Mouse (Mus musculus) MEL (cell line): ENCODE data around the gene Trim58. TPM values are rescaled to one million over a fixed set of nuclear protein-coding genes. Genes with fewer than 3 reads are reported as not detected.

Experiments
- DNase-seq: peaks from one replicate; pipeline ENCODE4 v3.0.0; 2011; ENCODE audit warnings: low read depth, low spot score
- H3K27ac ChIP-seq: 2 replicates; pipeline ENCODE4 v1.5.1; 2012; ENCODE audit warnings: low read depth, mild to moderate bottlenecking, control low read depth, low read length, moderate library complexity; ENCODE audit not compliant: control insufficient read depth
- H3K27me3 ChIP-seq, 2 experiments: fragments of 150-350 bp in 1 of 2; sonication (generic) in 1 of 2; 2 replicates each; pipeline ENCODE4 v1.6.1; 2012; ENCODE audit warnings: low read length in 2 of 2, mild to moderate bottlenecking in 2 of 2, improper control_type of control experiment in 1 of 2, moderate library complexity in 1 of 2; ENCODE audit not compliant: insufficient read depth in 2 of 2, control insufficient read depth in 1 of 2
- H3K36me3 ChIP-seq, 2 experiments: 2 replicates each; pipeline ENCODE4 v1.6.1; 2012 to 2014; ENCODE audit warnings: low read length in 2 of 2, improper control_type of control experiment in 1 of 2, inconsistent platforms in 1 of 2, mild to moderate bottlenecking in 1 of 2; ENCODE audit not compliant: insufficient read depth in 2 of 2, control insufficient read depth in 1 of 2
- H3K4me1 ChIP-seq, 2 experiments: fragments of 150-350 bp in 1 of 2; sonication (generic) in 1 of 2; 2 replicates each; pipeline ENCODE4 v1.6.1; 2012; ENCODE audit warnings: low read length in 2 of 2, improper control_type of control experiment in 1 of 2, mild to moderate bottlenecking in 1 of 2; ENCODE audit not compliant: insufficient read depth in 2 of 2, control insufficient read depth in 1 of 2
- H3K4me3 ChIP-seq, 2 experiments: fragments of 150-350 bp in 1 of 2; sonication (generic) in 1 of 2; 2 replicates each; pipeline ENCODE4 v1.5.1; 2012; ENCODE audit warnings: low read depth in 2 of 2, low read length in 2 of 2, mild to moderate bottlenecking in 2 of 2, moderate library complexity in 2 of 2, control low read depth in 1 of 2, improper control_type of control experiment in 1 of 2; ENCODE audit not compliant: control insufficient read depth in 1 of 2, insufficient read depth in 1 of 2
- H3K79me2 ChIP-seq: 2 replicates; pipeline ENCODE4 v1.6.1; 2012; ENCODE audit warnings: mild to moderate bottlenecking, low read length, moderate library complexity; ENCODE audit not compliant: control insufficient read depth, poor library complexity, insufficient read depth
- H3K9ac ChIP-seq: 2 replicates; pipeline ENCODE4 v1.6.1; 2012; ENCODE audit warnings: low read depth, mild to moderate bottlenecking, control low read depth, low read length, moderate library complexity; ENCODE audit not compliant: control insufficient read depth, poor library complexity, severe bottlenecking
- H3K9me3 ChIP-seq: fragments of 150-350 bp; sonication (generic); replicated peaks from 2 replicates; pipeline ENCODE4 v1.6.1; 2012; ENCODE audit warnings: mild to moderate bottlenecking, low read length, improper control_type of control experiment, moderate library complexity; ENCODE audit not compliant: insufficient read depth
- BHLHE40 ChIP-seq: IDR thresholded peaks from 2 replicates; pipeline ENCODE4 v1.6.1; 2012; ENCODE audit warnings: low read depth, mild to moderate bottlenecking, inconsistent platforms, low read length, improper control_type of control experiment, borderline replicate concordance
- CHD2 ChIP-seq: IDR thresholded peaks from 2 replicates; pipeline ENCODE4 v1.6.1; 2011; ENCODE audit warnings: low read length, improper control_type of control experiment
- CTCF ChIP-seq, 3 experiments: IDR thresholded peaks in 2 of 3; conservative IDR thresholded peaks in 1 of 3; 2 replicates each; pipeline ENCODE4 v1.5.1; 2011 to 2012; ENCODE audit warnings: low read length in 3 of 3, low read depth in 2 of 3, mild to moderate bottlenecking in 2 of 3, improper control_type of control experiment in 1 of 3, inconsistent platforms in 1 of 3, mixed read lengths in 1 of 3, moderate library complexity in 1 of 3; ENCODE audit not compliant: control insufficient read depth in 1 of 3, insufficient read depth in 1 of 3, poor library complexity in 1 of 3, severe bottlenecking in 1 of 3
- GABPA ChIP-seq: IDR thresholded peaks from 2 replicates; pipeline ENCODE4 v1.6.1; 2012; ENCODE audit warnings: low read depth, mild to moderate bottlenecking, inconsistent platforms, low read length, improper control_type of control experiment, moderate library complexity
- GATA1 ChIP-seq: IDR thresholded peaks from 2 replicates; pipeline ENCODE4 v1.6.1; 2011; ENCODE audit warnings: low read depth, low read length, improper control_type of control experiment
- HCFC1 ChIP-seq: IDR thresholded peaks from 2 replicates; pipeline ENCODE4 v1.6.1; 2012; ENCODE audit warnings: low read depth, mild to moderate bottlenecking, inconsistent platforms, low read length, improper control_type of control experiment, moderate library complexity
- JUND ChIP-seq: IDR thresholded peaks from 2 replicates; pipeline ENCODE4 v1.6.1; 2011; ENCODE audit warnings: low read depth, mild to moderate bottlenecking, improper control_type of control experiment, low read length
- KAT2A ChIP-seq: conservative IDR thresholded peaks from 2 replicates; pipeline ENCODE4 v1.6.1; 2012; ENCODE audit warnings: low read depth, low read length, improper control_type of control experiment, inconsistent platforms
- MAFK ChIP-seq: IDR thresholded peaks from 2 replicates; pipeline ENCODE4 v1.6.1; 2011; ENCODE audit warnings: low read depth, mild to moderate bottlenecking, low read length, improper control_type of control experiment, borderline replicate concordance
- MAX ChIP-seq: IDR thresholded peaks from 2 replicates; pipeline ENCODE4 v1.6.1; 2011; ENCODE audit warnings: low read length, improper control_type of control experiment
- MEF2A ChIP-seq: IDR thresholded peaks from 2 replicates; pipeline ENCODE4 v1.6.1; 2014; ENCODE audit warnings: low read depth, mild to moderate bottlenecking, inconsistent platforms, low read length, improper control_type of control experiment; ENCODE audit not compliant: poor library complexity, insufficient replicate concordance, severe bottlenecking; ENCODE audit errors: extremely low read depth
- MYC ChIP-seq: IDR thresholded peaks from 2 replicates; pipeline ENCODE4 v1.6.1; 2011; ENCODE audit warnings: low read depth, mild to moderate bottlenecking, low read length, improper control_type of control experiment, moderate library complexity
- NELFE ChIP-seq: IDR thresholded peaks from 2 replicates; pipeline ENCODE4 v1.6.1; 2011; ENCODE audit warnings: low read depth, low read length, improper control_type of control experiment
- NRF1 ChIP-seq: IDR thresholded peaks from 2 replicates; pipeline ENCODE4 v1.6.1; 2014; ENCODE audit warnings: low read depth, mild to moderate bottlenecking, inconsistent platforms, low read length, improper control_type of control experiment, moderate library complexity; ENCODE audit not compliant: poor library complexity, insufficient read depth, severe bottlenecking
- POLR2A ChIP-seq, 2 experiments: IDR thresholded peaks; 2 replicates each; pipeline ENCODE4 v1.6.1; 2011 to 2012; ENCODE audit warnings: low read length in 2 of 2, mild to moderate bottlenecking in 2 of 2, control low read depth in 1 of 2, improper control_type of control experiment in 1 of 2, low read depth in 1 of 2, moderate library complexity in 1 of 2; ENCODE audit not compliant: control insufficient read depth in 1 of 2, insufficient read depth in 1 of 2, poor library complexity in 1 of 2
- POLR2AphosphoS2 ChIP-seq: IDR thresholded peaks from 2 replicates; pipeline ENCODE4 v1.6.1; 2011; ENCODE audit warnings: low read length, improper control_type of control experiment
- RAD21 ChIP-seq: IDR thresholded peaks from 2 replicates; pipeline ENCODE4 v1.6.1; 2011; ENCODE audit warnings: mild to moderate bottlenecking, low read depth, low read length, improper control_type of control experiment
- RCOR1 ChIP-seq: IDR thresholded peaks from 2 replicates; pipeline ENCODE4 v1.6.1; 2012; ENCODE audit warnings: low read depth, mild to moderate bottlenecking, inconsistent platforms, low read length, improper control_type of control experiment
- SIN3A ChIP-seq: IDR thresholded peaks from 2 replicates; pipeline ENCODE4 v1.6.1; 2012; ENCODE audit warnings: low read length, improper control_type of control experiment, inconsistent platforms
- TCF12 ChIP-seq: IDR thresholded peaks from 2 replicates; pipeline ENCODE4 v1.6.1; 2014; ENCODE audit warnings: low read depth, mild to moderate bottlenecking, inconsistent platforms, low read length, improper control_type of control experiment, moderate library complexity
- USF1 ChIP-seq: IDR thresholded peaks from 2 replicates; pipeline ENCODE4 v1.6.1; 2014; ENCODE audit warnings: low read depth, mild to moderate bottlenecking, inconsistent platforms, low read length, improper control_type of control experiment, moderate library complexity
- ZC3H11A ChIP-seq: IDR thresholded peaks from 2 replicates; pipeline ENCODE4 v1.6.1; 2012; ENCODE audit warnings: low read depth, mild to moderate bottlenecking, inconsistent platforms, low read length, improper control_type of control experiment
- polyA plus RNA-seq, 2 experiments: library from polyadenylated mRNA; stranded (reverse) in 1 of 2; unstranded in 1 of 2; fragments of >175 nt in 1 of 2; fragments of >200 nt in 1 of 2; gene quantifications; 2 replicates each; pipeline versions ENCODE4 v1.2.1 to v1.2.4; 2012; ENCODE audit warnings: low replicate concordance in 2 of 2, low read depth in 1 of 2; ENCODE audit not compliant: insufficient read length in 2 of 2, insufficient read depth in 1 of 2, missing spikeins in 1 of 2
- total RNA-seq: library from RNA; depleted of rRNA; stranded (reverse); fragments of 300-350 nt; gene quantifications from 2 replicates; pipeline ENCODE4 v1.2.3, GENCODE M21; 2012

The Trim58 gene
- total and polyA plus RNA-seq, 3 experiments: 4.0 to 14.1 TPM; not detected in 1

DNA sequence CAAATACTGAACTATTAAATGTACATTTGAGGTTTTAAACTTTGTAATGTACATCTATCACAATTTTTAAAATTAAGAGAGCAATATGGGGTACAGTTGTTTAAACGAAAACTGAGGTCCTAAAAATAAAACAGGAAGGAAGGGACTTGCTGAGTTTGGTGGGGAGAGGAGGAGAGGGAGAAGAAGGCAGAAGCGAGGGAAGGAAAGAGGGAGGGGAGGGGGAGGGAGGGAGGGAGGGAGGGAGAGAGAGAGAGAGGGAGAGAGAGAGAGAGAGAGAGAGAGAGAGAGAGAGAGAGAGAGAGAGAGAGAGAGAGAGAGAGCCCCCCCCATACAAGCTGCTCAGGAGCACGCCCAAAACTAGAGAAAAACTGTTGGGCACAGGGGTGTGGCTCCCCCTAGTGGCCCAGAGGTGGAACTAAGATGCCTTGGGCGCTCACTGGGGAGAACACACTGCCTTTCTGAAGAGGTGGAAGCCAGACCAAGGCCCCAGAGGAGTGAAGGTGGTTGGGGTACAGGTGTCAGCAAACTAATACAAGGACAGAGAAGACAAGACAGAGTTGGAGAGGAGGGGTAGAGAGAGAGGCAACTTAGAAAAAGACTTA, 3.8 kb upstream of the Trim58 start:
- TF ChIP-seq GATA1: no peak
- peak; percentile 29 for TF ChIP-seq RAD21
- peak; percentile 96 for TF ChIP-seq JUND
- no peak for TF ChIP-seq RCOR1
- TF ChIP-seq CTCF (IDR thresholded peaks at IDR 0.05 in 2 of 3, conservative IDR thresholded peaks at IDR 0.05 in 1 of 3; ENCODE audit: control insufficient read depth in 1 of 3, insufficient read depth in 1 of 3, low read depth in 2 of 3, low read length in 3 of 3, poor library complexity in 1 of 3, severe bottlenecking in 1 of 3): peak; percentile 37 to 55 (median 48); a peak in 5 of 6 replicates
- no peak for TF ChIP-seq MAX
- TF ChIP-seq GABPA: no peak
- peaks cover 2 to 9% of the 10 kb centered on the region in 2 experiments; a peak in 3 of 4 replicates for H3K4me1 ChIP-seq
- no peaks in the 10 kb centered on the region; the same call in 1 of the 2 replicates for H3K79me2 ChIP-seq
- H3K9ac ChIP-seq: peak overlapping the region; percentile 19
- no peaks in the 10 kb centered on the region; a peak in 1 of 4 replicates for H3K27me3 ChIP-seq
- peak overlapping the region in 1 of 2 experiments; percentile 36; a peak in 2 of 4 replicates for H3K4me3 ChIP-seq
- no peak overlapping the region for H3K27ac ChIP-seq
- H3K36me3 ChIP-seq: peaks cover 0 to 8% of the 10 kb centered on the region in 2 experiments; a peak in 2 of 4 replicates
- peak; percentile 89 for DNase-seq
- no peaks in the 10 kb centered on the region for H3K9me3 ChIP-seq

GRCm38 (mm10) chr11:58638176-58638701, 2.0 kb upstream of the Trim58 start:
- DNase-seq: no peak
- H3K4me1 ChIP-seq: peaks cover 9 to 20% of the 10 kb centered on the region in 2 experiments
- peaks cover 0 to 21% of the 10 kb centered on the region in 2 experiments; a peak in 2 of 4 replicates for H3K36me3 ChIP-seq
- H3K9me3 ChIP-seq: no peaks in the 10 kb centered on the region
- no peaks in the 10 kb centered on the region; the same call in 1 of the 2 replicates for H3K79me2 ChIP-seq
- H3K9ac ChIP-seq: no peak overlapping the region
- no peaks in the 10 kb centered on the region for H3K27me3 ChIP-seq
- TF ChIP-seq CTCF (IDR thresholded peaks at IDR 0.05 in 2 of 3, conservative IDR thresholded peaks at IDR 0.05 in 1 of 3; ENCODE audit: control insufficient read depth in 1 of 3, insufficient read depth in 1 of 3, low read depth in 2 of 3, low read length in 3 of 3, poor library complexity in 1 of 3, severe bottlenecking in 1 of 3) (no peak), SIN3A (no peak), HCFC1 (no peak), CHD2 (no peak), BHLHE40 (no peak), TCF12 (no peak), GABPA (no peak), KAT2A (no peak), MYC (no peak), MAFK (no peak), NELFE (no peak), NRF1 (no peak), POLR2A (IDR thresholded peaks at IDR 0.05; ENCODE audit: control insufficient read depth in 1 of 2, insufficient read depth in 1 of 2, low read depth in 1 of 2, low read length in 2 of 2, poor library complexity in 1 of 2) (no peak), MEF2A (no peak), POLR2AphosphoS2 (no peak), ZC3H11A (no peak), GATA1 (no peak), USF1 (no peak)
- TF ChIP-seq, all 39 proteins: peak for 0
- no peak overlapping the region for H3K4me3 ChIP-seq
- H3K27ac ChIP-seq: no peak overlapping the region
